Mouse (Mus musculus) thymus, postnatal 10 days (tissue): ENCODE measurements around the gene Olfr1368.
A peak's percentile ranks its signal among the peaks of the same experiment; 100 is the strongest.

Experiments
- DNase-seq, 2 experiments: peaks; one replicate each; pipeline ENCODE4 v3.0.0; 2021; ENCODE audit warnings: low spot score in 2 of 2

Olfr1368 gene

GRCm38 (mm10) chr13:21145767-21146166 is at the start of gene Olfr1368:
Gene Olfr1368 (minus strand): TSS chr13:21145867.
- no peak for DNase-seq

- no peak for DNase-seq
Measured at GRCm38 (mm10) chr13:21185521-21185920, 39.9 kb upstream of the Olfr1368 start.

- DNase-seq, result no peak
Measured at GRCm38 (mm10) chr13:21183661-21184060, 38.0 kb upstream of the Olfr1368 start.

GRCm38 (mm10) chr13:21183066-21183465 is 37.4 kb upstream of the Olfr1368 start:
- DNase-seq, result no peak

GRCm38 (mm10) chr13:21181996-21182395 is 36.3 kb upstream of the Olfr1368 start:
- DNase-seq, result no peak

GRCm38 (mm10) chr13:21180551-21181530 is 35.2 kb upstream of the Olfr1368 start:
- peak; percentile 74 to 78 for DNase-seq

- peak; percentile 75 to 80 for DNase-seq
Measured at GRCm38 (mm10) chr13:21179724-21180550, 34.3 kb upstream of the Olfr1368 start.

- DNase-seq, result peak in 1 of 2 experiments; percentile 47
Measured at GRCm38 (mm10) chr13:21179367-21179723, 33.7 kb upstream of the Olfr1368 start, which contains the start of gene Trim27. Gene Trim27 (plus strand): TSS chr13:21179445.

GRCm38 (mm10) chr13:21178364-21178763 is 32.7 kb upstream of the Olfr1368 start:
- DNase-seq, result no peak

- DNase-seq, result no peak
Measured at GRCm38 (mm10) chr13:21177657-21178056, 32.0 kb upstream of the Olfr1368 start.

GRCm38 (mm10) chr13:21176733-21177132 is 31.1 kb upstream of the Olfr1368 start:
- DNase-seq, result no peak

- no peak for DNase-seq
Measured at GRCm38 (mm10) chr13:21173072-21173471, 27.4 kb upstream of the Olfr1368 start.

GRCm38 (mm10) chr13:21172241-21173027 is 26.8 kb upstream of the Olfr1368 start:
- peak in 1 of 2 experiments; percentile 56 for DNase-seq

GRCm38 (mm10) chr13:21171600-21172150 is 26.0 kb upstream of the Olfr1368 start:
- DNase-seq, result no peak

GRCm38 (mm10) chr13:21171156-21171530 is 25.5 kb upstream of the Olfr1368 start:
- no peak for DNase-seq

GRCm38 (mm10) chr13:21170431-21171155 is 24.9 kb upstream of the Olfr1368 start:
- no peak for DNase-seq

- peak; percentile 77 to 80 for DNase-seq
Measured at GRCm38 (mm10) chr13:21169657-21170430, 24.2 kb upstream of the Olfr1368 start.

- no peak for DNase-seq
Measured at GRCm38 (mm10) chr13:21169121-21169656, 23.5 kb upstream of the Olfr1368 start.

- DNase-seq, result no peak
Measured at GRCm38 (mm10) chr13:21168371-21169011, 22.8 kb upstream of the Olfr1368 start.
